In genomic region chr2:34623181-34623580, GRCm38 (mm10) we compare ENCODE assay signal across 19 mouse cellular contexts.
A peak's percentile ranks its signal among the peaks of the same experiment; 100 is the strongest.
DNase-seq lines count a peak whose midpoint lies in the region; ATAC-seq and TF ChIP-seq lines count a peak whose summit lies in the region.
"Had no signal": no experiment of that assay in that cellular context is flagged by ENCODE, and none has a peak within 500 bp of the region (broad histone marks: within the 10 kb centered on the region; RNA-seq: fewer than 3 reads in every experiment).

No protein-coding gene starts in this region.

- H3K36me3 ChIP-seq in hindbrain, postnatal 0 days (ENCODE audit: insufficient read depth, low read length): peaks cover 12% of the 10 kb centered on the region; the same call in 1 of the 2 replicates
- H3K36me3 ChIP-seq in hindbrain, embryonic 16.5 days (ENCODE audit: control insufficient read depth, insufficient read depth, low read length): peaks cover 5% of the 10 kb centered on the region; the same call in 1 of the 2 replicates
- H3K36me3 ChIP-seq in embryonic facial prominence, embryonic 13.5 days: peaks cover 39% of the 10 kb centered on the region
- peaks cover 40% of the 10 kb centered on the region for H3K36me3 ChIP-seq in forebrain, embryonic 10.5 days (replicated peaks)
- H3K36me3 ChIP-seq: intestine, embryonic 15.5 days had no signal

- 0 out of 2 replicates have a peak overlapping the region, but pooled peaks have one; percentile 21 for H3K9ac ChIP-seq in hindbrain, postnatal 0 days (replicated peaks; ENCODE audit: low read length)
- no peak overlapping the region for H3K9ac ChIP-seq in hindbrain, embryonic 16.5 days (ENCODE audit: low read depth, low read length)
- H3K9ac ChIP-seq in embryonic facial prominence, embryonic 13.5 days: 0 out of 2 replicates have a peak overlapping the region, but pooled peaks have one; percentile 12
- H3K9ac ChIP-seq: forebrain, embryonic 13.5 days; heart, embryonic 15.5 days; intestine, embryonic 15.5 days; midbrain, embryonic 15.5 days had no signal

- no peaks in the 10 kb centered on the region for H3K27me3 ChIP-seq in hindbrain, postnatal 0 days (ENCODE audit: insufficient read depth, low read length)
- H3K27me3 ChIP-seq in hindbrain, embryonic 16.5 days (replicated peaks; ENCODE audit: control insufficient read depth, insufficient read depth, low read length): no peaks in the 10 kb centered on the region
- no peaks in the 10 kb centered on the region for H3K27me3 ChIP-seq in embryonic facial prominence, embryonic 13.5 days
- no peaks in the 10 kb centered on the region for H3K27me3 ChIP-seq in forebrain, embryonic 10.5 days (ENCODE audit: poor library complexity, severe bottlenecking)
- H3K27me3 ChIP-seq: forebrain, embryonic 13.5 days; heart, embryonic 15.5 days; intestine, embryonic 15.5 days; midbrain, embryonic 15.5 days had no signal

- ATAC-seq in hindbrain, postnatal 0 days: no peak
- no peak for ATAC-seq in hindbrain, embryonic 16.5 days
- no peak for ATAC-seq in embryonic facial prominence, embryonic 13.5 days (ENCODE audit: insufficient number of reproducible peaks, insufficient read depth, low FRiP score, low TSS enrichment, low read depth)
- ATAC-seq: forebrain, embryonic 13.5 days; intestine, embryonic 15.5 days; midbrain, embryonic 15.5 days had no signal

- 59% methylated on average over 8 of the region's 8 CpGs for WGBS in hindbrain, postnatal 0 days
- 72% methylated on average over 8 of the region's 8 CpGs for WGBS in hindbrain, embryonic 16.5 days
- 68% methylated on average over 8 of the region's 8 CpGs for WGBS in embryonic facial prominence, embryonic 13.5 days
- WGBS in forebrain, embryonic 10.5 days: 88% methylated on average over 8 of the region's 8 CpGs

- H3K4me3 ChIP-seq in hindbrain, postnatal 0 days (ENCODE audit: low read length): no peak overlapping the region
- no peak overlapping the region for H3K4me3 ChIP-seq in hindbrain, embryonic 16.5 days (ENCODE audit: low read length)
- no peak overlapping the region for H3K4me3 ChIP-seq in embryonic facial prominence, embryonic 13.5 days
- H3K4me3 ChIP-seq in forebrain, embryonic 10.5 days: no peak overlapping the region
- H3K4me3 ChIP-seq: forebrain, embryonic 13.5 days; heart, adult 2 months; heart, embryonic 15.5 days; intestine, embryonic 15.5 days; limb, embryonic 10.5 days; midbrain, embryonic 15.5 days had no signal

- TF ChIP-seq CTCF in hindbrain, postnatal 0 days (IDR thresholded peaks at IDR 0.05; ENCODE audit: low read depth): no peak

- peaks cover 4% of the 10 kb centered on the region; the same call in 1 of the 2 replicates for H3K4me1 ChIP-seq in hindbrain, postnatal 0 days (ENCODE audit: insufficient read depth, low read length)
- H3K4me1 ChIP-seq in hindbrain, embryonic 16.5 days (ENCODE audit: control insufficient read depth, insufficient read depth, low read depth, low read length): peaks cover 12% of the 10 kb centered on the region
- H3K4me1 ChIP-seq in embryonic facial prominence, embryonic 13.5 days: peaks cover 17% of the 10 kb centered on the region
- H3K4me1 ChIP-seq in forebrain, embryonic 10.5 days: peaks cover 6% of the 10 kb centered on the region
- H3K4me1 ChIP-seq: forebrain, embryonic 13.5 days; midbrain, embryonic 15.5 days had no signal

- no peak overlapping the region for H3K4me2 ChIP-seq in hindbrain, postnatal 0 days (ENCODE audit: low read depth, low read length)
- H3K4me2 ChIP-seq in hindbrain, embryonic 16.5 days (ENCODE audit: low read length): no peak overlapping the region
- H3K4me2 ChIP-seq in embryonic facial prominence, embryonic 13.5 days: no peak overlapping the region
- H3K4me2 ChIP-seq: forebrain, embryonic 13.5 days; heart, embryonic 15.5 days; intestine, embryonic 15.5 days; midbrain, embryonic 15.5 days had no signal

- peak overlapping the region; percentile 43; the same call in 1 of the 2 replicates for H3K27ac ChIP-seq in hindbrain, postnatal 0 days
- no peak overlapping the region for H3K27ac ChIP-seq in hindbrain, embryonic 16.5 days (ENCODE audit: low read depth, low read length)
- no peak overlapping the region for H3K27ac ChIP-seq in embryonic facial prominence, embryonic 13.5 days
- H3K27ac ChIP-seq in forebrain, embryonic 10.5 days: no peak overlapping the region
- H3K27ac ChIP-seq: forebrain, embryonic 13.5 days; heart, adult 2 months; heart, embryonic 15.5 days; intestine, embryonic 15.5 days; limb, embryonic 10.5 days; midbrain, embryonic 15.5 days had no signal

- no peaks in the 10 kb centered on the region for H3K9me3 ChIP-seq in hindbrain, postnatal 0 days (ENCODE audit: low read length)
- H3K9me3 ChIP-seq in hindbrain, embryonic 16.5 days (ENCODE audit: control insufficient read depth, low read length): no peaks in the 10 kb centered on the region
- no peaks in the 10 kb centered on the region for H3K9me3 ChIP-seq in embryonic facial prominence, embryonic 13.5 days
- no peaks in the 10 kb centered on the region for H3K9me3 ChIP-seq in forebrain, embryonic 10.5 days
- H3K9me3 ChIP-seq: forebrain, embryonic 13.5 days; heart, embryonic 15.5 days; intestine, embryonic 15.5 days; limb, embryonic 10.5 days; midbrain, embryonic 15.5 days had no signal

- DNase-seq in hindbrain, postnatal 0 days (ENCODE audit: low spot score): no peak
- DNase-seq in cerebellum, adult 11-12 months: peak; percentile 44
- peak; percentile 22 for DNase-seq in cerebellum, adult 8-10 months
- no peak for DNase-seq in forebrain, embryonic 10.5 days (ENCODE audit: extremely low spot score, low spot score)
- no peak for DNase-seq in frontal cortex, postnatal 14 days (ENCODE audit: low spot score in 2 of 2)
- DNase-seq: embryo, embryonic 11 days; heart, adult 2 months; kidney, postnatal 36 days; lung, adult 18-20 months; lung, postnatal 14 days; spleen, adult 18-20 months; thymus, adult 18-20 months had no signal

Comparison
In these comparisons a context has a peak if more than half of its experiments do, and no peak if none do; other contexts are left out.
1. DNase-seq: peak in cerebellum, adult 11-12 months (single experiment) and cerebellum, adult 8-10 months (single experiment); none in hindbrain, postnatal 0 days (single experiment), forebrain, embryonic 10.5 days (single experiment) and frontal cortex, postnatal 14 days (0 of 2).